Mouse (Mus musculus): ENCODE measurements at regions not wholly inside any gene's neighbourhood (a gene's known extent, or its start where the extent isn't known, plus 50 kb on each side); places are given as distances from the start of the nearest gene placed in this dataset.
A peak's percentile ranks its signal among the peaks of the same experiment; 100 is the strongest.

- intact Hi-C loops (cut with DNase I), result no loop called here
- DNase-seq (ENCODE audit: low spot score in 2 of 2), result no peak
Observed at GRCm38 (mm10) chr2:163138688-163139385, 51.2 kb upstream of the Gtsf1l start.

GRCm38 (mm10) chr2:163142762-163143388, 55.2 kb upstream of the Gtsf1l start:
- no peak for DNase-seq (ENCODE audit: low spot score in 2 of 2)
- intact Hi-C loops (cut with DNase I), result no loop called here

GRCm38 (mm10) chr2:163143413-163143812, 55.8 kb upstream of the Gtsf1l start:
- DNase-seq (ENCODE audit: low spot score in 2 of 2), result no peak
- intact Hi-C loops (cut with DNase I), result no loop called here

DNA sequence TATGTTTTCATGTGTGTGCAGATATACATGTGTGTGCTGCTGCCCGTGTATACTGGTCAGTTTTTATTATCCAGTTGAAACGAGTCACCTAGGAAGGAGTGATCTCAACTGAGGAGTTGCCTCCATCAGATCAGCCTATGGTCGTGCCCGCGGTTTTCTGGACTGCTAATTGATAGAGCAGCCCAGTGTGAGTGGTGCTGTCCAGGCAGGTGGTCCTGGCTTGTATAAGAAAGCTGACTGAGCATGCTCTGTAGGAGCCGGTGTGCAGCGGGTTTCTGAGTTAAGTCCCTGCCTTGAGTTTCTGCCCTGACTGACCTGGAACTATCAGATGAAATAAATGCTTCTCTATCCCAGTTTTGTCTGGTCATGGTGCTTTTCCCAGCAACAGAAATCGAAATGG, 56.9 kb upstream of the Tox2 start:
- no peak for DNase-seq (ENCODE audit: low spot score in 2 of 2)
- intact Hi-C loops (cut with DNase I), result no loop called here

GRCm38 (mm10) chr2:163146481-163146880, 56.4 kb upstream of the Tox2 start:
- no peak for DNase-seq (ENCODE audit: low spot score in 2 of 2)
- intact Hi-C loops (cut with DNase I), result no loop called here

DNA sequence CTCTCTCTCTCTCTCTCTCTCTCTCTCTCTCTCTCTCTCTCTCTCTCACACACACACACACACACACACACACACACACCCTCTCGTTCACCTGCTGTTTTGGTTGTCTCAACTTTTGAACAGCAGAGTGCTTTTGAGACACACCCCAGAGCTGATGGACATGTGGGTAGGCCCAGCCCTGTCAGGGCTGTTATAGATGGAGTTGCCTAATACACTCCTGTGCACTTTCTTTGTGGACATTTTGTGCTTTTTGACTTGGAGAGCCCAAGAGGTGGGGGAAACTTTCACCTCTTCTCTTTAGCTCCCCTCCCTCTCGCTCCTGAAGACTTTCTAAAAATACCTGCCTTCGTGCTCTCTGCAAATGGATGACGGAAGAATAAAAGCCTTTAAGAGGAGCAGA, 55.5 kb upstream of the Tox2 start:
- DNase-seq (ENCODE audit: low spot score in 2 of 2), result no peak
- intact Hi-C loops (cut with DNase I), result no loop called here

GRCm38 (mm10) chr2:163151016-163151415, 51.9 kb upstream of the Tox2 start:
- intact Hi-C loops (cut with DNase I), result no loop called here
- no peak for DNase-seq (ENCODE audit: low spot score in 2 of 2)

DNA sequence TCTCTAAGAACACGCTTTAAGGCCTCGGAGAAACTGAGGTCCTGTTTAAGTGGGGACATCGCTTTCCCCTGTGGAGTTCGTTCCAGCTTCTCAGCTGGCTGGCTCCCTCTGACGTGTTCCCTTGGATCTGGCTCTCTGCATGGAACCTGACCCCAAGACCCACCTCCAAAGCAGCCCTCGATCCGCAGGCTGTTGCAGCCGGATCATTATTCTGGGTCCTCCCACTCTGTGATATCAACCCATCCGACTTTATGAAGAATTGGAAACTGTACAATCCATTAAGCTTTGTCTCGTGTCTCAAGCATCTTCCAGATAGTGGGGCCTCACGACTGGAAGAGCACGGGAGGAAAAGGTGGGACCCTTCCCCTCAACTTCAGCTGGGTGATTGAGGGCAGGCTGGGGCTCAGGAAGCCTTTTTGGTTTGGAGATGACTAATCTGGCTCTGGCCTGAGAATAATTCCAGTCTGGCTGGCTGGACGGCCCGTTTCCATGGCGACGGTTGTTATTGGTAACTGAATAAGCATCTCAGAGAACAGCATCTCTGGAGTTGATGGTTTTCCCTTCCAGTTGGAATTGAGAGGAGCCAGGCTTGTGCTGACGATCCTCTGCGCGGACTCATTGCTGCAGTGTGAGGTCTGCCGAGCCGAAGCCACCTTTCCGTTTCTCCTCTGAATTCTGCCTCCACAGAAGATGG, 50.4 kb upstream of the Tox2 start:
- DNase-seq (ENCODE audit: low spot score in 2 of 2), result peak; percentile 81 to 82
- intact Hi-C loops (cut with DNase I), result no loop called here

All from left cerebral cortex, postnatal 36 days (tissue).